Mouse (Mus musculus) lung, postnatal 0 days (tissue): ENCODE results near the gene Elp5.

Source experiments
- CTCF ChIP-seq: IDR thresholded peaks from 2 replicates; pipeline ENCODE4 v1.5.1; 2016; ENCODE audit warnings: antibody characterized with exemption, mild to moderate bottlenecking
- EP300 ChIP-seq: IDR thresholded peaks from 2 replicates; pipeline ENCODE4 v1.6.1; 2016; ENCODE audit warnings: antibody characterized with exemption, mild to moderate bottlenecking, control low read depth

DNA sequence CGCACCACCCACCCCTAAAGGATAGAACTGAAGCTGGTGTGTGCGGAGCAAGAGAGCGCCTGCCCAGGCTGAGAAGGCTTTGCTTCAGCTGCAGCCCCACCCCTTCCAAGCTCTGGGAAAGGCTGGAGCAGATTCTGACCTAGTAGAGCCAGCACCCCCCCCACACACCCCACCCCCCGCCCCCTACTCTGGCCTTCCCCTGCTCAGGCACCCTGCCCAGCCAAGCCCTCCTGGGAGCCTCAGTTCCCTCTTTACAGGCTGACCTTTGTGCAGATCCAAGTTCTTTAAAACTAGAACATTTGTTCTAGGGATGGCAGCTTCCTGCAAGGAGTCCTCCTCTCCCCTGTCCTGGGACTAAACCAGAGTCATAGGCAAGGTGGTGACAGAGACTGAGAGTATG, 44.9 kb downstream of the Elp5 start:
- TF ChIP-seq EP300 = no peak
- TF ChIP-seq CTCF = no peak
